Mouse (Mus musculus): ENCODE data around the gene Lrp1. TPM values are rescaled to one million over a fixed set of nuclear protein-coding genes. Genes with fewer than 3 reads are reported as not detected.

Gene Lrp1
- polyA plus RNA-seq, 2 experiments = 146 to 261 TPM

DNA sequence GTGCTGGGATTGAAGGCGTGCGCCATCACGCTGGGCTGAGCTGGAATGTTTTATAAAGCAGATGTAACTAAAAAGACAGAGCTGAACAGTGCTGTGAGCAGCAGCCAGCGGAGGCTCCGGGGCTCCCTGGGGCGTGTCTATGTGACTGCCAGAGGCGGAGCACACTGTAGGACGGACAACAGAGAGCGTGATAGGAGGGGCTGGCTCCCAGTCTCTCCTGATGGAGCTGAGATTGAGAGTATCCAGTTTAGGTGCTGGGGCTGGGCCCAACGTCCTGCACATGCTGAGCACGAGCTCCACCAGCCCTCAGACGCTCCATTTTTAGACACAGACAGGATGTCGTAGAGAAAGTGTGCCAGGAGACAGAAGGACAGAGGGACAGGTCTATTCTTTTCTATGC is 56.6 kb downstream of the Lrp1 start:
- H3K4me1 ChIP-seq (ENCODE audit: control insufficient read depth, insufficient read depth, low read length) = no peaks in the 10 kb centered on the region
- H3K27ac ChIP-seq (replicated peaks; ENCODE audit: low read depth, low read length) = no peak overlapping the region
- no peaks in the 10 kb centered on the region for H3K27me3 ChIP-seq (ENCODE audit: control insufficient read depth, insufficient read depth, low read length)
- ATAC-seq (ENCODE audit: low FRiP score, low read depth) (peak; percentile 67), DNase-seq (ENCODE audit: low spot score) (peak; percentile 53)
- WGBS = 51% methylated on average over 13 of the region's 13 CpGs
- H3K9ac ChIP-seq (ENCODE audit: low read depth, low read length, severe bottlenecking) = no peak overlapping the region
- peaks cover 92% of the 10 kb centered on the region for H3K36me3 ChIP-seq (ENCODE audit: control insufficient read depth, insufficient read depth, low read length)
- H3K9me3 ChIP-seq (ENCODE audit: control insufficient read depth, low read length) = no peaks in the 10 kb centered on the region
- no peak for TF ChIP-seq POLR2A (IDR thresholded peaks at IDR 0.05; ENCODE audit: borderline replicate concordance, extremely low read depth, insufficient read depth, insufficient read length)
- no peak overlapping the region for H3K4me2 ChIP-seq (replicated peaks; ENCODE audit: low read depth, low read length, severe bottlenecking)
- H3K4me3 ChIP-seq (replicated peaks; ENCODE audit: low read length) = no peak overlapping the region

GRCm38 (mm10) chr10:127563840-127564239 is 57.1 kb downstream of the Lrp1 start:
- Histone ChIP-seq H3K27ac (replicated peaks; ENCODE audit: low read depth, low read length) (no peak overlapping the region), H3K9me3 (ENCODE audit: control insufficient read depth, low read length) (no peaks in the 10 kb centered on the region), H3K4me1 (ENCODE audit: control insufficient read depth, insufficient read depth, low read length) (no peaks in the 10 kb centered on the region), H3K36me3 (ENCODE audit: control insufficient read depth, insufficient read depth, low read length) (peaks cover 92% of the 10 kb centered on the region), H3K4me2 (replicated peaks; ENCODE audit: low read depth, low read length, severe bottlenecking) (no peak overlapping the region), H3K9ac (ENCODE audit: low read depth, low read length, severe bottlenecking) (no peak overlapping the region), H3K27me3 (ENCODE audit: control insufficient read depth, insufficient read depth, low read length) (no peaks in the 10 kb centered on the region), H3K4me3 (replicated peaks; ENCODE audit: low read length) (no peak overlapping the region)
- TF ChIP-seq POLR2A (IDR thresholded peaks at IDR 0.05; ENCODE audit: borderline replicate concordance, extremely low read depth, insufficient read depth, insufficient read length) = no peak
- ATAC-seq (ENCODE audit: low FRiP score, low read depth) = 0 out of 2 replicates have a peak, but pooled peaks have one; percentile 12
- WGBS = 76% methylated on average over 8 of the region's 8 CpGs
- peak; percentile 29 for DNase-seq (ENCODE audit: low spot score)

- Histone ChIP-seq H3K27ac (replicated peaks; ENCODE audit: low read depth, low read length) (no peak overlapping the region), H3K36me3 (ENCODE audit: control insufficient read depth, insufficient read depth, low read length) (peaks cover 95% of the 10 kb centered on the region), H3K4me3 (replicated peaks; ENCODE audit: low read length) (no peak overlapping the region), H3K27me3 (ENCODE audit: control insufficient read depth, insufficient read depth, low read length) (no peaks in the 10 kb centered on the region), H3K4me1 (ENCODE audit: control insufficient read depth, insufficient read depth, low read length) (no peaks in the 10 kb centered on the region), H3K9me3 (ENCODE audit: control insufficient read depth, low read length) (no peaks in the 10 kb centered on the region), H3K4me2 (replicated peaks; ENCODE audit: low read depth, low read length, severe bottlenecking) (no peak overlapping the region), H3K9ac (ENCODE audit: low read depth, low read length, severe bottlenecking) (no peak overlapping the region)
- TF ChIP-seq POLR2A (IDR thresholded peaks at IDR 0.05; ENCODE audit: borderline replicate concordance, extremely low read depth, insufficient read depth, insufficient read length) = no peak
- DNase-seq (ENCODE audit: low spot score) (no peak), ATAC-seq (ENCODE audit: low FRiP score, low read depth) (no peak)
Observed at GRCm38 (mm10) chr10:127561145-127561544, 59.8 kb downstream of the Lrp1 start.

DNA sequence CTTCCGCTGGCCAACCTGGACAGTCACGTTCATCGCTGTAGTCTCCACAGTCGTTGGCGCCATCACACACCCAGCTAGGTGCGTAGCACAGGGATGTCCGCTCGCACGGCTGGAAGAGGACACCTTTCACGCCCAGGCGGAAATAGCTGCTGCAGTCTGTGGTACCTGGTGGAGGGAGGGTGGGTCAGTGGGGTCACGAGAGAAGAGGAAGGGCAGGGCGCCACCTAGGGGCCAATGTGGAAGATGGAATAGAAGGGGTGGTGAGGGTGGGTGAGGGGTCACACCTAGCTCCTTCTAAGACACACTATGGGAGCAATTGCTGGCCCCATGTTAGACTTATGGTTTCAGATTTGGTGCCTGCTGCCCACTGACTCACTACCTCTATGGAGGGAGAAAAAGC is 63.6 kb downstream of the Lrp1 start:
- Histone ChIP-seq H3K4me1 (ENCODE audit: control insufficient read depth, insufficient read depth, low read length) (no peaks in the 10 kb centered on the region), H3K27me3 (ENCODE audit: control insufficient read depth, insufficient read depth, low read length) (no peaks in the 10 kb centered on the region), H3K36me3 (ENCODE audit: control insufficient read depth, insufficient read depth, low read length) (peaks cover 99% of the 10 kb centered on the region), H3K9ac (ENCODE audit: low read depth, low read length, severe bottlenecking) (no peak overlapping the region), H3K27ac (replicated peaks; ENCODE audit: low read depth, low read length) (no peak overlapping the region), H3K4me3 (replicated peaks; ENCODE audit: low read length) (no peak overlapping the region), H3K4me2 (replicated peaks; ENCODE audit: low read depth, low read length, severe bottlenecking) (no peak overlapping the region), H3K9me3 (ENCODE audit: control insufficient read depth, low read length) (no peaks in the 10 kb centered on the region)
- no peak for DNase-seq (ENCODE audit: low spot score)
- no peak for TF ChIP-seq POLR2A (IDR thresholded peaks at IDR 0.05; ENCODE audit: borderline replicate concordance, extremely low read depth, insufficient read depth, insufficient read length)
- 85% methylated on average over 13 of the region's 13 CpGs for WGBS
- ATAC-seq (ENCODE audit: low FRiP score, low read depth) = no peak

- ATAC-seq (ENCODE audit: low FRiP score, low read depth) (no peak), DNase-seq (ENCODE audit: low spot score) (no peak)
- Histone ChIP-seq H3K9me3 (ENCODE audit: control insufficient read depth, low read length) (no peaks in the 10 kb centered on the region), H3K9ac (ENCODE audit: low read depth, low read length, severe bottlenecking) (no peak overlapping the region), H3K27ac (replicated peaks; ENCODE audit: low read depth, low read length) (no peak overlapping the region), H3K36me3 (ENCODE audit: control insufficient read depth, insufficient read depth, low read length) (peaks cover 99% of the 10 kb centered on the region), H3K4me1 (ENCODE audit: control insufficient read depth, insufficient read depth, low read length) (no peaks in the 10 kb centered on the region), H3K4me2 (replicated peaks; ENCODE audit: low read depth, low read length, severe bottlenecking) (no peak overlapping the region), H3K27me3 (ENCODE audit: control insufficient read depth, insufficient read depth, low read length) (no peaks in the 10 kb centered on the region), H3K4me3 (replicated peaks; ENCODE audit: low read length) (no peak overlapping the region)
- WGBS = 66% methylated on average over 18 of the region's 18 CpGs
- TF ChIP-seq POLR2A (IDR thresholded peaks at IDR 0.05; ENCODE audit: borderline replicate concordance, extremely low read depth, insufficient read depth, insufficient read length) = no peak
Observed at GRCm38 (mm10) chr10:127555703-127556102, 65.2 kb downstream of the Lrp1 start.

GRCm38 (mm10) chr10:127549892-127550291 is 71.1 kb downstream of the Lrp1 start:
- DNase-seq (ENCODE audit: low spot score) (no peak), ATAC-seq (ENCODE audit: low FRiP score, low read depth) (no peak)
- WGBS = 93% methylated on average over 17 of the region's 17 CpGs
- Histone ChIP-seq H3K4me3 (replicated peaks; ENCODE audit: low read length) (no peak overlapping the region), H3K9ac (ENCODE audit: low read depth, low read length, severe bottlenecking) (no peak overlapping the region), H3K27ac (replicated peaks; ENCODE audit: low read depth, low read length) (no peak overlapping the region), H3K4me2 (replicated peaks; ENCODE audit: low read depth, low read length, severe bottlenecking) (no peak overlapping the region), H3K9me3 (ENCODE audit: control insufficient read depth, low read length) (no peaks in the 10 kb centered on the region), H3K4me1 (ENCODE audit: control insufficient read depth, insufficient read depth, low read length) (no peaks in the 10 kb centered on the region), H3K27me3 (ENCODE audit: control insufficient read depth, insufficient read depth, low read length) (no peaks in the 10 kb centered on the region), H3K36me3 (ENCODE audit: control insufficient read depth, insufficient read depth, low read length) (peaks cover 100% of the 10 kb centered on the region)
- TF ChIP-seq POLR2A (IDR thresholded peaks at IDR 0.05; ENCODE audit: borderline replicate concordance, extremely low read depth, insufficient read depth, insufficient read length) = no peak
